Mouse (Mus musculus) heart, embryonic 11.5 days (tissue): Measurements from ENCODE around the gene Pde10a. TPM values are rescaled to one million over a fixed set of nuclear protein-coding genes. Genes with fewer than 3 reads are reported as not detected.
"Not testable (repeated sequence)": the region's sequence is repeated elsewhere in the genome, so short reads cannot be mapped to it uniquely, and the experiment has no call there.

Source experiments
- ATAC-seq: fragments of 200-750 bp; cut with Nextera tagmentation; replicated peaks from 2 replicates; pipeline ENCODE4 v1.8.0; 2017; ENCODE audit warnings: moderate library complexity; ENCODE audit not compliant: insufficient number of reproducible peaks, low FRiP score, low TSS enrichment
- H3K27ac ChIP-seq: fragments of 300-500 bp; sonication (generic); 2 replicates; pipeline ENCODE4 v1.5.1; 2014; ENCODE audit warnings: mild to moderate bottlenecking, low read depth, low read length
- H3K27me3 ChIP-seq: fragments of 300-500 bp; sonication (generic); 2 replicates; pipeline ENCODE4 v1.6.1; 2014; ENCODE audit warnings: mild to moderate bottlenecking, low read length, mixed read lengths; ENCODE audit not compliant: control insufficient read depth, insufficient read depth
- H3K36me3 ChIP-seq: fragments of 300-500 bp; sonication (generic); 2 replicates; pipeline ENCODE4 v1.6.1; 2014; ENCODE audit warnings: mild to moderate bottlenecking, low read length, moderate library complexity, mixed read lengths; ENCODE audit not compliant: control insufficient read depth, insufficient read depth
- H3K4me1 ChIP-seq: fragments of 300-500 bp; sonication (generic); 2 replicates; pipeline ENCODE4 v1.6.1; 2014; ENCODE audit warnings: low read length; ENCODE audit not compliant: control insufficient read depth, insufficient read depth
- H3K4me2 ChIP-seq: fragments of 300-500 bp; sonication (generic); 2 replicates; pipeline ENCODE4 v1.6.1; 2014; ENCODE audit warnings: mild to moderate bottlenecking, moderate library complexity
- H3K4me3 ChIP-seq: fragments of 300-500 bp; sonication (generic); 2 replicates; pipeline ENCODE4 v1.5.1; 2014; ENCODE audit warnings: low read depth, low read length
- H3K9ac ChIP-seq: fragments of 300-500 bp; sonication (generic); 2 replicates; pipeline ENCODE4 v1.6.1; 2014; ENCODE audit warnings: mild to moderate bottlenecking, low read depth, low read length, moderate library complexity
- H3K9me3 ChIP-seq: fragments of 300-500 bp; sonication (generic); replicated peaks from 2 replicates; pipeline ENCODE4 v1.6.1; 2016; ENCODE audit warnings: low read length; ENCODE audit not compliant: control insufficient read depth
- WGBS: fragments of 180-500 bp; shearing (Covaris S2); extraction: QIAGEN DNeasy Blood & Tissue Kit; methylation state at CpG from one replicate; pipeline ENCODE4 v1.1.7; 2014; ENCODE audit not compliant: insufficient replicate concordance; 5-methylcytosine and 5-hydroxymethylcytosine counted together
- polyA plus RNA-seq: library from polyadenylated mRNA; unstranded; fragments of >200 nt; fragmentation: Nextera tagmentation; extraction: Ambion mirVana; gene quantifications from 2 replicates; pipeline ENCODE4 v1.2.1, GENCODE M21; 2014

Gene Pde10a
- polyA plus RNA-seq, 1 experiment from 2014 or later, result 4.1 TPM

DNA sequence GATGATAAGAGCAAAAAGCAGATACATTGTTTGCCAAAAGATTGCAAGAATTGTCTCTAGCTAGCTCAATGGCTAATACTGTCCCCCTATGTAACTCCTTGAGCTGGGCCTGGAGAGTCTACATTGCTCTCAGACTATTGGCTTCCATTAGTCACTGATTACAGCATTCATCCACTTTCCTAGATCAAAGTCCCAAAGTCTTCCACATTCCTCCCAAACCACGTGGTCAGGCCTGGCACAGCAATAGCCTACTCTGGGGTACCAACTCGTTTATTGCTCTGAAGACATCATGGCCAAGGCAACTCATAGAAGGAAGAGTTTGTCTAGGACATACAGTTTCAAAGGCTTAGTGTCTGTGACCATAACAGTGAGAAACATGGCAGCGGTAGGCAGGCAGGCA, 173.6 kb downstream of the Pde10a start:
- Histone ChIP-seq H3K4me2 (no peak overlapping the region), H3K4me1 (no peaks in the 10 kb centered on the region), H3K9me3 (no peaks in the 10 kb centered on the region), H3K4me3 (no peak overlapping the region), H3K27me3 (no peaks in the 10 kb centered on the region), H3K9ac (no peak overlapping the region), H3K27ac (no peak overlapping the region), H3K36me3 (no peaks in the 10 kb centered on the region)
- 64% methylated on average over 3 of the region's 3 CpGs for WGBS
- ATAC-seq, result no peak

DNA sequence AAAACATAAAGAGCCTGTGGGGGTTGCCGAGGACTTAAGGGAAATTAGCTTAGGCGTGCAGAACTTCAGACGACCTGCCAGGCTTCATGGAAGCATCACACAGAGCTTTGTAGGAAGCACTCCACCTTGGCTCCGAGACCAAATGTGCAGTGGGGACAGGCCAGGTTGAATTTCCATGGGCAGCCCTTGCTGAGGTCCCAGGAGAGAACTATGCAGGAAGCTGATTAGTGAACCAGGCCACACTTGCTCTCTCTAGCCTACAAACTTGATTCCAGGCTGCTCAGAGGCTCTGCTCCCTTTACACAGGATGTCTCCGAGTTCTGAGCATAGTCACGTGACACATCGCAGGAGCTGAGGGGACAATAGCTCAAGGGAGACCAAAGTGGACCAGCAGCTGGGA, 175.9 kb downstream of the Pde10a start:
- Histone ChIP-seq H3K4me3 (no peak overlapping the region), H3K36me3 (no peaks in the 10 kb centered on the region), H3K9ac (no peak overlapping the region), H3K27ac (no peak overlapping the region), H3K27me3 (no peaks in the 10 kb centered on the region), H3K4me1 (no peaks in the 10 kb centered on the region), H3K4me2 (no peak overlapping the region), H3K9me3 (no peaks in the 10 kb centered on the region)
- WGBS, result 72% methylated on average over 7 of the region's 7 CpGs
- no peak for ATAC-seq

DNA sequence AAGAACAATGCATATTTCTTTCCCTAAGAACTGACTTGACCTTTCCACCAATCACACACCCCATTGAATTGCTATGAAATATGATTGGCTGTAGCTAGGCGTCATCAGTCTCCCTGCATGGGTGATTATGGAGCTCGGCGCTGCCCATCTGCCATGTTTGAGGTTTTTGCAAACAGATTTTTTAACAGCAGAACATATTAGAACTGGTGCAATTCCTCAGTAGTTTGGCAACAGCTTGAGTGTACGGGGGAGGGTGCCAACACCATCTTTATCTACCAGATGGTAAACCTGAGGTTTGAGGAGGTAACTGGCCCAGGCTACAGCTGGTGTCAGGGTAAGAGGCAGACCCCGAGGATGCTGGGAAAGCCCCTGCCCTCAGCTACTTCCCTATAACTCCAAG, 177.3 kb downstream of the Pde10a start:
- Histone ChIP-seq H3K36me3 (no peaks in the 10 kb centered on the region), H3K27me3 (no peaks in the 10 kb centered on the region), H3K27ac (no peak overlapping the region), H3K4me1 (no peaks in the 10 kb centered on the region), H3K9ac (no peak overlapping the region), H3K4me3 (no peak overlapping the region), H3K9me3 (no peaks in the 10 kb centered on the region), H3K4me2 (no peak overlapping the region)
- no peak for ATAC-seq
- 81% methylated on average over 5 of the region's 5 CpGs for WGBS

DNA sequence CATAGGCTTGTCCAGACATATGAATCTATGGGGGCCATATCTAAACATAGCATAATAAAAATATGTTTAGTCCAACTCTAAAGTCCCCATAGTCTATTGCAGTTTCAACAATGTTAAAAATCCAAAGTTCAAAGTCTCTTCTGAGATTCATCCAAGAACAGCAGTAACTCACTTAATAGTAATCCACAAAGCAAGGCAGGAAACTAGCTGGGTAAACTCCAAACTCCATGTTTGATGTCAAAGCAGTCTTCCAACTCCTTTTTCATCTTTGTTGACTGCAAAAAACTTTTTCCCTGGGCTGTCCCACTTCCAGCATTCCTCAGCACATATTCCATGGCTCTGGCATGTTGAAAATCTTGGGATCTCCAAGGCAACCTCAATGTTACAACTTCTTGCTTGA, 182.8 kb downstream of the Pde10a start:
- Histone ChIP-seq H3K4me2 (no peak overlapping the region), H3K27ac (no peak overlapping the region), H3K4me1 (no peaks in the 10 kb centered on the region), H3K9me3 (no peaks in the 10 kb centered on the region), H3K27me3 (no peaks in the 10 kb centered on the region), H3K9ac (no peak overlapping the region), H3K4me3 (no peak overlapping the region), H3K36me3 (no peaks in the 10 kb centered on the region)
- no peak for ATAC-seq

DNA sequence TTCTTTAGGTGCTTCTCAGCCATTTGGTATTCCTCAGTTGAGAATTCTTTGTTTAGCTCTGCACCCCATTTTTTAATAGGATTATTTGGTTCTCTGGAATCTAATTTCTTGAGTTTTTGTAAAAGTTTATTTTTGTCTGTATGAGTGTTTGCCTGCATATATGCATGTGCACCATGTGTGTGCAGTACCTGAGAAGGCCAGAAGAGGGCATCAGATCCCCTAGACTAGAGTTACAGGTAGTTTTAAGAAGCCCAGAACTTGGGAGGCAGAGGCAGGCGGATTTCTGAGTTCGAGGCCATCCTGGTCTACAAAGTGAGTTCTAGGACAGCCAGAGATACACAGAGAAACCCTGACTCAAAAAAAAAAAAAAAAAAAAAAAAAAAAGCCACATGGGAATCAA, 187.6 kb downstream of the Pde10a start:
- 82% methylated on average over 2 of the region's 2 CpGs for WGBS
- not testable (repeated sequence) for H3K27ac ChIP-seq, H3K9ac ChIP-seq, H3K4me1 ChIP-seq, H3K4me3 ChIP-seq, H3K9me3 ChIP-seq, H3K27me3 ChIP-seq, H3K36me3 ChIP-seq, ATAC-seq, H3K4me2 ChIP-seq

DNA sequence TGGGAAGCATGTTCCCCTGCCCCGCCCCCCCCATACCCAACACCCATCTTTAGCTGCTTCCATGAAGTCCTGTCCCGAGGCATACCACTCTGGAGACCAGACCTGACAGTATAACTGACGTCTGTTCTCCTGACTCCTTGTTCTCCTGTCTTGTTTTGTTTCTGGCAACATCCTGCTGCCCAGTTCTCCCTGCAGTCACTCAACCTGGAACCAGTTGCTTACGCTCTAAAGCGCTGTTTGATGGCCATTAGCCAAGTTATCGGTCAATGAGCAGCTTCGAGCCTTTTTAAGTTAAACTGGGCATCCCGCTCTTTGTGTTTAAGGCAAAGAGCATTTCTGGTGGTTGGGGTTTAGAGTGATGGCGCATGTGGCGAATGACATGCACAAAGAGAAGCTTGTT, 195.8 kb downstream of the Pde10a start:
- no peak for ATAC-seq
- WGBS, result 81% methylated on average over 10 of the region's 10 CpGs
- H3K4me2 ChIP-seq, result no peak overlapping the region

DNA sequence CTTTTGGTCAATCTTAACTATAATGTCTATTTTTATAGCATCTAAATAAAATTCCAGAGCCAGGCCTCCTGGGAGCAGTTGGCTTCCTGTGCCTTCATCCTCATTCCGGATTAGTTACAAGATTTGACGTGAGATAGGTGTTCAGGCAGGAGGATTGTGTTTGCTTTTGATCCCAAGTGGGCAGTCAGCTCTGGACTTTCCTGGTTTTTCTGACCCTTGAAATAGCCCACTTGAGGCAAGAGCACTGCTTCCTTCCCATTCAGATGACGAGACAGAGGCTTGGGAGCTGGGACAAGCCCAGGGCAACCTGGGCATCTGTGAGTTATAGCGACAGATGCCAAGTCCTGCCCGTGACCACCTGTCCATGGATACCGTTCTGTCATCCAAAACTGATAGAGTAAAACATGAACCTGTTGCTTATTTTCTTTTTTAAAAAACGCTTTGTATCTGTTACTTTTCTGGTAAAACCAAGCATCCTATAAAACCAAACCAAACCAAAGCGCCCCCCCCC, 199.3 kb downstream of the Pde10a start:
- H3K4me1 ChIP-seq, result no peaks in the 10 kb centered on the region
- no peak overlapping the region for H3K27ac ChIP-seq
- H3K9ac ChIP-seq, result no peak overlapping the region
- H3K4me3 ChIP-seq, result no peak overlapping the region
- H3K36me3 ChIP-seq, result no peaks in the 10 kb centered on the region
- H3K27me3 ChIP-seq, result no peaks in the 10 kb centered on the region
- 70% methylated on average over 8 of the region's 8 CpGs for WGBS
- H3K4me2 ChIP-seq, result no peak overlapping the region
- ATAC-seq, result no peak
- no peaks in the 10 kb centered on the region for H3K9me3 ChIP-seq

More for the DNA sequence above, 195.8 kb downstream of the Pde10a start:
- Histone ChIP-seq H3K4me1 (no peaks in the 10 kb centered on the region), H3K9ac (no peak overlapping the region), H3K4me3 (no peak overlapping the region), H3K27me3 (no peaks in the 10 kb centered on the region), H3K9me3 (no peaks in the 10 kb centered on the region), H3K27ac (no peak overlapping the region), H3K36me3 (no peaks in the 10 kb centered on the region)

DNA sequence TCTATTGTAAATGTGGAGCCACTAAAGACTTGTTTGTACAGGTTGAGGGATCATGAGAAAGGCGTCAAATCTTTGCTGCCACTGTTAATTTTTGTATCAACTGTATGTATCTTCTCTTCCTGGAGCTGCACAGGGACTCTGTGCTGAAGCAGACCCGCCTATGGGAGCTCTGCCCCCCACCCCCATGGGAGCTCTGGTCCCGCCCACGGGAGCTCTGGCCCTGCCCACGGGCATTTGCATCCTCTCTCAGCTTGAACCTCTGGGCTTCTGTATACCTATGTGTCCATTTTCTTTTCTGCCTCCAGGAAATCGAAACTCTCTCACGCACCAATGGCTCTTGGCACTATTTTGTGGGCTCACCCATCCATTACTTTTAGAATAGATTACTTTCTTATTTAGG, 203.5 kb downstream of the Pde10a start:
- Histone ChIP-seq H3K36me3 (no peaks in the 10 kb centered on the region), H3K4me3 (no peak overlapping the region), H3K9ac (no peak overlapping the region), H3K4me1 (no peaks in the 10 kb centered on the region), H3K4me2 (no peak overlapping the region), H3K27me3 (no peaks in the 10 kb centered on the region), H3K27ac (no peak overlapping the region), H3K9me3 (no peaks in the 10 kb centered on the region)
- no peak for ATAC-seq
- 42% methylated on average over 7 of the region's 7 CpGs for WGBS

DNA sequence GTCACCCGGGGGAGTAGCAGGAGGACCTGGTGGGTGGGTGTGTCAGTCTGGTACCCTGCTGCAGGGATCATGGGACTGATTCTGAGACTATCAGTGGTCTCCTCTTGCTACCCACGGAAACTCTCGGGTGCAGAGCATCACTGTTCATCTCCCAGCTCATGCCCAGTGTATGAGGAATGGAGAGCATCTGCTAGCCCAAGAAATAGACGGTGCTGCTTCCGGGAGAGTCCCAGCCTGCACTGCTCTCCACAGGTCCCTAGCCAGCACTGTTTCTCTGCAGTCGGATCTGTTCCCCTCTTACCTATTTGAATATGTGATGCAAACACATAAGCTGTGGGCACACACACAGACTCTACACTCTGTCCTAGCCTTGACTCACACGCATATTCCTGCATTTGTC, 204.6 kb downstream of the Pde10a start:
- Histone ChIP-seq H3K27ac (no peak overlapping the region), H3K36me3 (no peaks in the 10 kb centered on the region), H3K4me3 (no peak overlapping the region), H3K9ac (no peak overlapping the region), H3K27me3 (no peaks in the 10 kb centered on the region), H3K4me2 (no peak overlapping the region), H3K9me3 (no peaks in the 10 kb centered on the region), H3K4me1 (no peaks in the 10 kb centered on the region)
- ATAC-seq, result no peak
- WGBS, result 68% methylated on average over 7 of the region's 7 CpGs
